Mouse (Mus musculus) liver, adult 2 months (tissue): ENCODE results near the gene Scaf1. TPM values are rescaled to one million over a fixed set of nuclear protein-coding genes. Genes with fewer than 3 reads are reported as not detected.

Experiments used
- DNase-seq: peaks from one replicate; pipeline ENCODE4 v3.0.0-alpha.2; 2011; ENCODE audit warnings: low read depth, low spot score; ENCODE audit errors: extremely low read depth
- H3K27ac ChIP-seq: fragments of 200-500 bp; replicated peaks from 2 replicates; pipeline ENCODE4 v1.5.1; 2012; ENCODE audit warnings: low read depth, mild to moderate bottlenecking, control low read depth, inconsistent platforms, low read length; ENCODE audit not compliant: insufficient read depth
- H3K27me3 ChIP-seq: fragments of 200-500 bp; 2 replicates; pipeline ENCODE4 v1.6.1; 2012; ENCODE audit warnings: mild to moderate bottlenecking, moderate library complexity, low read length, inconsistent platforms; ENCODE audit not compliant: control insufficient read depth, insufficient read depth
- H3K36me3 ChIP-seq: fragments of 200-500 bp; 2 replicates; pipeline ENCODE4 v1.6.1; 2012; ENCODE audit warnings: low read length, inconsistent platforms; ENCODE audit not compliant: control insufficient read depth, insufficient read depth
- H3K4me1 ChIP-seq: fragments of 200-500 bp; 2 replicates; pipeline ENCODE4 v1.6.1; 2011; ENCODE audit warnings: low read length; ENCODE audit not compliant: control insufficient read depth, insufficient read depth
- H3K4me3 ChIP-seq: fragments of 200-500 bp; 2 replicates; pipeline ENCODE4 v1.5.1; 2011; ENCODE audit warnings: low read depth, mild to moderate bottlenecking, control low read depth, low read length, moderate library complexity; ENCODE audit not compliant: insufficient read depth
- H3K79me2 ChIP-seq: fragments of 200-500 bp; 2 replicates; pipeline ENCODE4 v1.6.1; 2012; ENCODE audit warnings: inconsistent platforms, mild to moderate bottlenecking, low read length, moderate library complexity; ENCODE audit not compliant: control insufficient read depth, insufficient read depth
- H3K9ac ChIP-seq: fragments of 200-500 bp; 2 replicates; pipeline ENCODE4 v1.6.1; 2012; ENCODE audit warnings: low read depth, mild to moderate bottlenecking, control low read depth, inconsistent platforms, low read length
- CTCF ChIP-seq: fragments of 200-500 bp; IDR thresholded peaks from 2 replicates; pipeline ENCODE4 v1.5.1; 2011; ENCODE audit warnings: low read depth, low read length, control low read depth
- POLR2A ChIP-seq: fragments of 200-500 bp; IDR thresholded peaks from 2 replicates; pipeline ENCODE4 v1.6.1; 2011; ENCODE audit warnings: low read length, control low read depth; ENCODE audit not compliant: insufficient read depth; ENCODE audit errors: extremely low read depth
- WGBS: fragments of 180-500 bp; shearing (Covaris S2); methylation state at CpG from one replicate; pipeline ENCODE4 v1.1.7; 2018; 5-methylcytosine and 5-hydroxymethylcytosine counted together
- polyA plus RNA-seq: library from polyadenylated mRNA; depleted of rRNA; stranded (reverse); fragments of >200 nt; gene quantifications from 2 replicates; pipeline ENCODE4 v1.2.3, GENCODE M21; 2012
- total RNA-seq: library from RNA; depleted of rRNA; stranded (reverse); fragments of >200 nt; gene quantifications from 2 replicates; pipeline ENCODE4 v1.2.3, GENCODE M21; 2014

Gene Scaf1
- total and polyA plus RNA-seq, 2 experiments, result 4.4 to 31.8 TPM

GRCm38 (mm10) chr7:45020225-45020624, 4.1 kb upstream of the Scaf1 start:
- H3K4me3 ChIP-seq, result no peak overlapping the region
- TF ChIP-seq POLR2A (no peak), CTCF (no peak)
- no peaks in the 10 kb centered on the region for H3K27me3 ChIP-seq
- peaks cover 4% of the 10 kb centered on the region; the same call in 1 of the 2 replicates for H3K4me1 ChIP-seq
- no peak overlapping the region for H3K9ac ChIP-seq
- peaks cover 6% of the 10 kb centered on the region; the same call in 1 of the 2 replicates for H3K79me2 ChIP-seq
- H3K27ac ChIP-seq, result no peak overlapping the region
- WGBS, result 90% methylated on average over 9 of the region's 9 CpGs
- DNase-seq, result no peak
- H3K36me3 ChIP-seq, result no peaks in the 10 kb centered on the region

- Histone ChIP-seq H3K4me3 (peak overlapping the region; percentile 44), H3K36me3 (no peaks in the 10 kb centered on the region), H3K27ac (peak overlapping the region; percentile 67), H3K27me3 (no peaks in the 10 kb centered on the region), H3K9ac (peak overlapping the region; percentile 48; the same call in 1 of the 2 replicates), H3K4me1 (0 out of 2 replicates have a peak, but pooled peaks cover 3% of the 10 kb centered on the region), H3K79me2 (peaks cover 6% of the 10 kb centered on the region; the same call in 1 of the 2 replicates)
- WGBS, result 56% methylated on average over 8 of the region's 8 CpGs
- peak; percentile 53 for DNase-seq
- TF ChIP-seq CTCF (no peak), POLR2A (no peak)
Observed at GRCm38 (mm10) chr7:45019031-45019571, 2.9 kb upstream of the Scaf1 start.

GRCm38 (mm10) chr7:45017242-45018061, 1.3 kb upstream of the Scaf1 start, which contains the start of gene Rras:
TSS of gene Rras (plus strand) at chr7:45017961.
- peak within 1 kb of the TSS; percentile 92 for H3K27ac ChIP-seq
- H3K79me2 ChIP-seq, result peaks cover 12% of the 10 kb centered on the region; the same call in 1 of the 2 replicates
- H3K27me3 ChIP-seq, result no peaks in the 10 kb centered on the region
- peaks cover 1% of the 10 kb centered on the region; the same call in 1 of the 2 replicates for H3K36me3 ChIP-seq
- peak; percentile 100 for DNase-seq
- TF ChIP-seq POLR2A, result peak; percentile 42; the same call in 1 of the 2 replicates
- TF ChIP-seq CTCF, result no peak
- WGBS, result under 1% methylated on average over 35 of the region's 36 CpGs
- H3K4me1 ChIP-seq, result 0 out of 2 replicates have a peak, but pooled peaks cover 5% of the 10 kb centered on the region
- peak within 1 kb of the TSS; percentile 85 for H3K9ac ChIP-seq
- peak within 1 kb of the TSS; percentile 65 for H3K4me3 ChIP-seq

- peak overlapping the region; percentile 56 for H3K9ac ChIP-seq
- no peaks in the 10 kb centered on the region for H3K27me3 ChIP-seq
- H3K4me1 ChIP-seq, result 0 out of 2 replicates have a peak, but pooled peaks cover 5% of the 10 kb centered on the region
- TF ChIP-seq POLR2A (no peak), CTCF (no peak)
- peak overlapping the region; percentile 58 for H3K4me3 ChIP-seq
- DNase-seq, result peak; percentile 35
- peaks cover 18% of the 10 kb centered on the region; the same call in 1 of the 2 replicates for H3K79me2 ChIP-seq
- WGBS, result 2% methylated on average over 4 of the region's 4 CpGs
- H3K27ac ChIP-seq, result peak overlapping the region; percentile 92
- peaks cover 7% of the 10 kb centered on the region; the same call in 1 of the 2 replicates for H3K36me3 ChIP-seq
Observed at GRCm38 (mm10) chr7:45016761-45017160, 598 bp upstream of the Scaf1 start.

GRCm38 (mm10) chr7:45015344-45015956, 713 bp downstream of the Scaf1 start:
- Histone ChIP-seq H3K4me3 (peak overlapping the region; percentile 82), H3K36me3 (peaks cover 9% of the 10 kb centered on the region), H3K79me2 (peaks cover 18% of the 10 kb centered on the region; the same call in 1 of the 2 replicates), H3K27ac (peak overlapping the region; percentile 47), H3K4me1 (0 out of 2 replicates have a peak, but pooled peaks cover 5% of the 10 kb centered on the region), H3K9ac (peak overlapping the region; percentile 87), H3K27me3 (no peaks in the 10 kb centered on the region)
- TF ChIP-seq POLR2A (no peak), CTCF (no peak)
- under 1% methylated on average over 20 of the region's 20 CpGs for WGBS
- DNase-seq, result no peak
